Mouse (Mus musculus): ENCODE measurements at regions not wholly inside any gene's neighbourhood (a gene's known extent, or its start where the extent isn't known, plus 50 kb on each side); places are given as distances from the start of the nearest gene placed in this dataset.
"Not testable (repeated sequence)": the region's sequence is repeated elsewhere in the genome, so short reads cannot be mapped to it uniquely, and the experiment has no call there.

DNA sequence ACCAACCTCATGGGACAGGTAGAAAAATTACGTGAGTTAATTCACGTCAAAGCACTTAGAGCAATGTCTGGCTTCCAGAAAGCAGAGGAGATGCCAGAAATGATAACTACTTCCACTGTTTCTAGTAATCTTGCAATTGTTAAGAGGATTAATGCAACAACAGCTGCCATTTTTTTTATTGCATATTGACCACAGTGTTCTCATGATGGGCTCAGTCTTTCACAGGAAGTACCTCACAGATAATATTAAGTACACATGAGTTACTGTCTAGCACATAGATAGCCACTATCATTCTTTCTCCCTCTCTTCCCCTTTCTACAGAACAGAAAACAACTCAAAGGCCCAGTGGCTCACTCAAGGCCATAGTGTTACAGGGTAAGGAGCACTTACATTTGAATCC is 104.8 kb upstream of the Abca1 start:
- no peak for DNase-seq (ENCODE audit: low spot score in 2 of 2)

DNA sequence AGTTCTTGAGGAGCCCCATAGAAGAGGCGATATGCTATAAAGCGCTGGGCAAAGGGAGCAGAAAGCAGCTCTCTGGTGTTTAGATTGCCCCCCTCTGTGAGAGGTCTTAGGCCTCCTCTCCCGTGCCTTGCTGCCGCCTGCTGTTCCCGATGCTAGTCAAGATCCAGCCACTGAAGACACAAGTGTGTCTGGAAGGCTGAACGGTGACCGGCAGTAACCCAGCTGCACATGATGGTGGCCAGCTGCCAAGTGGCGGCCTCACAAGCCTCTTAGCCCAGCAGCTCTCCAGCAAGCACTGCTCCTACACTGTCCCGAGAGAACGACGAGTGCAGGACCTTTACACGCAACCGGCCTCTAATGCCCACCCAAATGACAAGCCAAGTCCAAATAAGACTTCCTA is 104.1 kb upstream of the Abca1 start:
- peak; percentile 42 to 49 for DNase-seq (ENCODE audit: low spot score in 2 of 2)

DNA sequence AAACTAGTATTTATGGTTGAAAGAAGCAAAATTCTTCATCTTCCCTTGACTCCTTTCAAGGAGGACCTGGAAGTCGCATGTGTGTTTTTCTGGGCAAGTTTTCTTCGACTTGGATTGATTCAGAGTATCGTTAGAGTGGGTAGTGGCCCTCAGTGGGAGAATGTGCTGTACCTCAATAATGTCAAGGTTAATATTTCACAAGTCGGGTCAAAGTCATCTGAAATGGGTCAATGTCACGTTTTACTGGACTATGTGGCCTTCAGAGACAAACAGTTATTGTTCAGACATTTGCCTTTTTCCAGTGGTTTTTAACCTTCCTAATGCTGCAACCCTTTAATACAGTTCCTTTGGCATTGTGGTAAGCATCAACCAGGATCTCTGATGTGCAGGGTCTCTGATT is 102.8 kb upstream of the Abca1 start:
- DNase-seq (ENCODE audit: low spot score in 2 of 2) = no peak

DNA sequence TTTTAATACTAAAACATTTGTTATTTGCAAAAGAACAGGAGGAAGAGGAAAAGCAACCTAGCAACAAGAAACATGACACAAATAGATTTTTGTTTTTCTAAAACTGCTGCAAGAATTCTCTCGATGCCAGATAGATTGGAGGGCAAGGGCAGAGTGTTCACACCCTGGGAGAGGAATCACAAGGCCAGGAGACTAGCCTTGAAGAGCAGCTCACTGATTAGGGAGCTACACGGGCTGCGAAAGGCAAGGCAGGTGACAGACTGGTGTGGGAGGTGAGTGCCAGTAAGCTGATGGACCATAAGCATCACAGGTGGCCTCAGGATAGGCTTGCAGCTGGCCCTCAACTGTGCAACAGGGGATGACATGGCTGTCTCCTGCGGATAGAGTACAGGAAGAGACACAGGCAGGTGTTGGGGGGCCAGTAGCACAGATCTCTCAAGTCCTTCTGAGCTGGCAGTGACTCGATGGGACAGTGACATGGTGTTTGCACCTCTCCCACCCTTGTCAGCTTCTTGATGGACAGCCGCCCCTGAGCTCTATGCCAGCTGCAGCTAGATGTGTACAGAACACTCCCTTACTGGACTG is 102.0 kb upstream of the Abca1 start:
- DNase-seq (ENCODE audit: low spot score in 2 of 2) = no peak

DNA sequence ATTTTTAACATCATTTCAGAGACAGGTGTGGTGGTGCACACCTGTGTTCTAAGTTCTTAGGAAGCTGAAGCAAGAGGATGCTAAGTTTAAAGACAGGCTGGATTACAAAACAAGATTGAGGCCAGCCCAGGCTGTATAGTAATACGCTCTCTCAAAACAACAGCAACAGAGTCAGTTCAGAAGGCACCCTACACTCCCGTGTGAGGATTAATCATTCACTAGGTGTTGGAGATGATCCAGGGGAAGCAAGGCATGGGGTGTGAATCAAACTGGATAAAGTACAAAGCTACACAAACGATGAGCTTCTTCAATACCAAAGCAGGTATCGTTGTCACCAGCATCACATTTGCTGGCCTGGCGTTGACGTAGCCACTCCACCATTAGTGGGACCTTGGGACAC is 99.3 kb upstream of the Abca1 start:
- DNase-seq (ENCODE audit: low spot score in 2 of 2) = no peak

DNA sequence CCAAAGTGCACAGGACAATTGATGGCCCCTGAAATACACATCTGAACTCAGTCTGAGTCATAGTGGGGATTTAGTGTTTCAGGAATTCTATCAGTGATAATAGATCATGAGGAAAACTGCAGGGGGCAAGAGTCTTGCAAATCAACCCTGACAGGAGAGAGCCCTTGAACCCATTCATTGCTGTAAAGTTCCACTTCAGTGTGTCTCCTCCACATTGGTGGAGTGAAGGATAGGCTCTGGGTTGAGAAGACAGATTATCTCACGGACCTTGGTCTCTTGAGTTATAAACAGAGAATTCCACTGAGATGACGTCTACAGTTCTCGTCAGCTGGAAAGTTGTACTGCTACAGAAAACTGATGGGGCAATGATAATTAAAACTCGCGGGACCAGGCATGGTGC is 97.3 kb upstream of the Abca1 start:
- DNase-seq (ENCODE audit: low spot score in 2 of 2) = no peak

GRCm38 (mm10) chr4:53254483-53254882 is 94.8 kb upstream of the Abca1 start:
- no peak for DNase-seq (ENCODE audit: low spot score in 2 of 2)

DNA sequence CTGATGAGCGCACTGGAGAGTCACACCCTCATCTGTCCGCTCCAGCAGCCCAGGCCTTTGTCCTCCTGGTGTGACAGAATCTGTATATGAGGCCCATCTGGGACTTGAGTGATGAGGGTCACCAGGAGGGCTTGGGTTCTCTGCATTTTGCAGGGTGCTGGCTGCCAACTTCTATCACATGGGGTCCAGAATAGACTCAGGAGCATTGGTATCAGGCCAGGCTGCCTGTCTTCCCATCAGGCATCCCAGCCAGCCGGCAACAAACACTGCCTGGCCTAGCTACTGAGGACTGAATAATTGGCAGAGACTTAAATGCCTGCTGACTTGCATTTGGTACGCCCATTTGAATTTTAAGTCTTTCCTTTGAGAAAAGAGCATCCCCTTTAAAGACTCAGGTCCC is 94.0 kb upstream of the Abca1 start:
- peak in 1 of 2 experiments; percentile 12 for DNase-seq (ENCODE audit: low spot score in 2 of 2)

DNA sequence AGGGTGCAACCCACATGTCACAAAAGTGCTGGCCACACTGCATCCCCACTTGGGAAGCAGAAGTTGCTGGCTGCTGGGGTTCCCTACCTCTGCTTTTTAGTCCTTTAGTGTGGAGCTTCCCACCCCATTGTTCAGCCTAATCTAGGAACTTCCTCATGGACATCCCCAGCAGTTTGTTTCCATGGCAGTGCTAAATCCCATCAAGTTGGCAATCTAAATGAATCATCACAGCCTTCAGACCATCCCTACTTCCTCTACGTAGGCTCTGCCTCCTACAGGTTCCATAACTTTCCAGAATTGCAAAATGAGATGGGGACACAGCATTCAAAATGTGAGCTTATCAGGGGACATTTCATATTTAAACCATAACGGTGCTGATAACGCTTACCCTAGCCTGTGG is 90.6 kb upstream of the Abca1 start:
- no peak for DNase-seq (ENCODE audit: low spot score in 2 of 2)

- no peak for DNase-seq (ENCODE audit: low spot score in 2 of 2)
Measured at GRCm38 (mm10) chr4:53246083-53246747, 86.5 kb upstream of the Abca1 start.

DNA sequence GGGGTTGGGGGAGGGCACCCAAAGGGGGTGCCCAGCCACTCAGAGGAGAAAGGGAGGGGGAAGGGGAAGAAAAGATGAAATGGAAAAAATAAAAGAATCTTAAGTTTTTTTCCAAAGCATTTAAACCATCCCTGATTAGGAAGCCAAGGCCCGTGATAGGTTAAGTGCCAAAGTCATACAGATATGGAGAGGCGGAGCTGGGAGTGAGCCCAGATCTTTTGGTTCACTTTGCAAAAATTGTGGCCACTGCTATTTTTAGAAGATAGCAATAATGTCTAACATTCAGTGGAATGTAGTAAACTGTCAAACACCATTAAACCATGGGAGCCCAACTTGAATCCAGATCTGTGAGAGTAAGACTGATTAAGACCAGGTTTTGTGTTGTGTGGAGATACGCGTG is 85.9 kb upstream of the Abca1 start:
- DNase-seq (ENCODE audit: low spot score in 2 of 2) = no peak

DNA sequence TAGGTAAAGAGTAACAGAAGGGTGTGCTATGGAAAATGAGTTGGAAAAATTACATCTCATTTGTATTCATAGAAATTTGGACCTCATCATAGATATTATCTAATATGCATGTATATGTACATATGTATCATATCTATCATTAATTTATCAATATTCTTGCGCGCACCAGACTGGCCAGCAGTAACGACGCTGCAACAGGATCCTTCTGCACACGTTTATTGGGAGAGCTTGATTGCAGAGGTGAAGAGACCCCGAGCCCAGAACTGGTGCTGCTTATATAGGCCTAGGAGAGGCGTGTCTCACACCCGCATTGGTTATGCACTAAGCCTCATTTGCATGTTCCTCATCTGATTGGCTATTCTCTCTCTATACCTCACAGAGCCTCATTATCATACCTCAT is 83.8 kb upstream of the Abca1 start:
- not testable (repeated sequence) for DNase-seq (ENCODE audit: low spot score in 2 of 2)

DNA sequence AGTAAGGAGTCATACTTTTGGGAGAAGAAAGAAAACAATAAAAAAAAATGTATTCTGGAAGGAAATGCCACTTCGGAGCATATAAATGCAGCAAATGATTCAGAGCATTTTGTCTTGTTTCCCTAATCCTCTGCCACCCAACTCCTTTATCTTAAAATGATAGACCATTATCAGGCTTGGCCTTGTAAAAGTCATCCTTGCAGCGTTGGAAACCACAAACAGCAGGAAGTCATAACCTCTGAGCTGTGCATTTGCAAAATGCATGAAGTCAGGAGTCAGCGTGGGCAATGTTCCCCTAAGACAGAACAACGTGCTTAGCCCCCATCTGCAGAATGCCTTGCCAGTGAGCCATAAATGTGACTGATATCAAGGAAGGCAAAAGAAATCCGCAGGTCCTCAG is 80.2 kb upstream of the Abca1 start:
- no peak for DNase-seq (ENCODE audit: low spot score in 2 of 2)

DNA sequence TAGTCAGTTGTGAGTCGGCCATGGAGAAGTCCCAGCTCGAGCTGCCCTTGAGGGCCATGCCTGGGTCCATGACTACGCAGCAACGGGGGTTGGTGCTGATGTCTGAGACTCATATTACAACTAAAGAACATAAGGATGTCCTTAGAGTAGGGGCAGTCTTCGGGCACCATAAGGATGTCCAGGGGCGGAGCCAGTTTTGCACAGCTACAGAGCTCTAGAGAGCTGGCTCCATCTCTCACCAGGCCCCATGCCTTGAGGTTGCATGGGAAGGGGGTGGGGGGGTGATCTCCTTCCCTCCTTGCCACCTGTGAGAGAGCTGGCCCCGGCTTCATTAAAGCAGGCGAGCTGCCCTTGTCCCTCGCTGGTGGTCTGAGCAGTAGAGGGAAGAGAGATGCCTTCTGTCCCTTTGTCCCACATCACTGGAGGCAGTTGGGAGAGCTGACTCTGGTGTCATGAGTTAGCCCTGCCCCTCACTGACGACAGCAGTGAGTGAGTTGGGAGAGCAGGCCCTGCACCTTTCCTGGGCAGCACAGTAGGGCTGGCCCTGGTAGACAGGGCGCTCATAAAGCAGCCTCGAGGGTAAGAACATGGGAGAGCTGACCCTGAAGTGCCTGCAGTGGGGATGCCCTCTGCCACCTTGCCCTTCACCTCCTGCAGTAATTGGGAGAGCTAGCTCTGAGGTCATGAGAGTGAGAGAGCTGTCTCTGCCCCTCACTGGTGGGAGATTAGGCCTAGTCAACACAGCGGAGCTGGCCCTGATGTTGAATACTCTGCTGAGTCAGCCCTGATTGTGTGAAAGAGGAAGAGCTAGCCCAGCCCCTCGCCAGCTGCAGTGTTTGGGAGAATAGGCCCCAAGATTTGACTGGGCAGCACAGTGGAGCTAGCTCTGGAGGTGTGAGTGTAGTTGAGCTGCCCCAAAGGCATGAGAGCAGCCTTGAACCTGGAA is 78.9 kb upstream of the Abca1 start:
- no peak for DNase-seq (ENCODE audit: low spot score in 2 of 2)

- DNase-seq (ENCODE audit: low spot score in 2 of 2) = no peak
Measured at GRCm38 (mm10) chr4:53235870-53236269, 76.2 kb upstream of the Abca1 start.

DNA sequence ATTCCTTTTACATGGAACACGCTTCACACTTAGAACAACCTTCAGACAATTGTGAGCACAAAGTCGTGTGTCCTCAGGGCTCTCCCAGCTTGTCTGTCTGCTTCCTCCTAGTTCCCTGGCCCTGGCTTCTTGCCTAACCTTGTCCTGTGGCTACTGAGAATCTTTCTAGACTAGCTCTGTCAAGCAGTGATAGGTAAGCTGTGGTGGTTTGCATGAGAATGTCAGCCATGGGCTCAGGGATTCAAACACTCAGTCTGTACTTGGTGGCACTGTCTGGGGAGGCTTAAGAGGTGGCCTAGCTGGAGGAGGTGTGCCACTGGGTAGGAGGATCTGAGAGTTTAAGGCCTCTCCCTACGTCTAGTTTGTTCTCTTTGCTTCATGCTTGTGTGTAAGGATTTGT is 72.7 kb upstream of the Abca1 start:
- no peak for DNase-seq (ENCODE audit: low spot score in 2 of 2)

DNA sequence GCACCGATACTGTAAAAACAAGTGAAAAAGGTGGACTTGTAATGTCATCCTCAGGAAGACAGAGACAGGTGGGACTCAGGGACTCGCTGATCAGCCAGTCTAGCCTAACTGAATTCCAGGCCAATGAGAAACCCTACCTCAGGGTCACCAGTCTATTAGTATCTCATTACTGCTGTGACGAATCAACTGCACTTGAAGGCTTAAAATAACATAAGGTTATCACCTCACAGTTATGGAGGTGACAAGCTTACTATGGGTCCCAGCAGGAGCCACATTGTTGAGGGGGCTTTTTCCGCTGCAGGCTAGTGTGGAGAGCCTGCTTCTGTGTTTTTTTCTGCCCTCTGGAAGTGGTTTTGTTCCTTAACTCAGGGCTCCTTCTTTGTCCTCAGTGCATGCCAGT is 72.2 kb upstream of the Abca1 start:
- DNase-seq (ENCODE audit: low spot score in 2 of 2) = no peak

DNA sequence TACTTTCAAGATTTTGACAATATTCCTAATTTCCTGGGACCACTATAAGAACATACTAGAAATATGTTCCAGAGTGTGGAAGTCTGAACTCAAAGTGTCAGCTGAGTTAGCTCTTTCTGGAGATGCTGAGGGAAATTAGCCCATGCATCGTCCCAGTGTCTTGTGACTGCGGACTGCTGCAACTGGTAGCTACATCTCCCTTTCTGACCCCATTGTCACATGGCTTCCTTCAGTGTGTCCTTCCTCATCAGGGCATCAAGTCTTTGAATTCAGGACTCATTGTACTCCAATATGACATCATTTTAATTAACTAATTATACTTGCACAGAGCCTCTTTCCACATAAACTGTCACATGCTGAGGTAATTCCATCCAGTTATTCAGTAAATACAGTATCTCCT is 71.4 kb upstream of the Abca1 start:
- no peak for DNase-seq (ENCODE audit: low spot score in 2 of 2)

GRCm38 (mm10) chr4:53228444-53228843 is 68.7 kb upstream of the Abca1 start:
- DNase-seq (ENCODE audit: low spot score in 2 of 2) = no peak

- DNase-seq (ENCODE audit: low spot score in 2 of 2) = no peak
Measured at GRCm38 (mm10) chr4:53227771-53228170, 68.1 kb upstream of the Abca1 start.

DNA sequence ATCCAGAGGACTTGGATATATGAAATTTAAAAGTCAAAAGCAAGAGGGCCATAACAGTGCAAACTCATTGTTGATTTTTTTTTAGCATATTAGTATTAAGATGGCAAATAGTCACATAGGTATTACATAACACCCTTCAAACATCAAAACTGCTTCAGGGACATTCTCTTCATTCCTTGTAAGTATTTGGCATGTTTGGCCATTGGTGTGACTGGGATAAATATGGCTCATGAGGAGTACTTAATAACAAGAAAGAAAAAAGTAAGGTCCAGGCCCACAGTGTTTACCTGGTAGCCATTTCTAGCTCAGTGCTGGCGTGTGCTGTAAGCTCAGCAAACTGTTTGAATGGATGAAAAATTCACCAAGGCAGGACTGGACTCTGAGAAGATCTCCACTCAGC is 67.4 kb upstream of the Abca1 start:
- no peak for DNase-seq (ENCODE audit: low spot score in 2 of 2)

GRCm38 (mm10) chr4:53226376-53226775 is 66.7 kb upstream of the Abca1 start:
- no peak for DNase-seq (ENCODE audit: low spot score in 2 of 2)

Data from left cerebral cortex, adult 18-20 months (tissue).